Mouse (Mus musculus) neutrophil, adult 83 days (primary cell): ENCODE results near the gene Art4. TPM values are rescaled to one million over a fixed set of nuclear protein-coding genes. Genes with fewer than 3 reads are reported as not detected.

Source experiments
- total RNA-seq, 2 experiments: library from RNA; stranded (reverse); gene quantifications; one replicate each; pipeline ENCODE4 v1.2.4; 2023

The Art4 gene
- 1 to 10 TPM; 1.5 to 1.8 TPM for total RNA-seq

DNA sequence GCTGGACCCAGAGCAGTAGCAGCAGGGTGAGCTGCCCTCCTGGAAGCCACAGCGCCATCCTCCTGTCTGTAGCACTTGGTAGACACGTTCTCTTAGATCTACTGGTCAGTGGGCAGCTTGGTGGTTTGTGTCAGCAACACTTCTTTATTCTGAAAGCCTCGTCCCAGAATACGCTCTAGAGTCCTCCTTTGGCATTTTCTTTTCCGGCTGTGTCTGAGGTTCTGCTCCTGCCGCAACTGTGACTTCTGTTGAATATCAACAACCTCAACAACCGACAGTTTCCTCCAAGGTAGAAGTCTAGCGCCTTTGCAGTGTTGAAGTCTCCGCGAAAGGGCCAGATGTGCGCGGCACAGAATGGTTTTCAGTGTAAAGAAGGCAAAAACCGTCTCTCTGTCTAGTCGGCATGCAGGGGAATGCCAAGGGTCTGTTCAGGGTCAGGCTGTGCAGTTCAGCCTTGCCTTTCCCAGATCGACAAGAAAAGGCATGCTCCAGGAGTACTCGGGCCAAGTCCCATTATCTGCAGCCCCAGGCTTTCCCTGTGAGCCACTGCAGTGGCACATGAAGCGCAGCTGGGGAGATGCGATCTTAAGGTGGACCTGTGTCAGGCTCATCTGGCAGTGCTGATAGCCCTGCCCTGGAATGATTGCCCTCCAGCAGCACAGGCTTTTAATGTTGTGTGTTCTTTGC lies at the start of gene Art4:
Art4 (minus strand) TSS at position 548 of the 687 bp plus-strand sequence.

DNA sequence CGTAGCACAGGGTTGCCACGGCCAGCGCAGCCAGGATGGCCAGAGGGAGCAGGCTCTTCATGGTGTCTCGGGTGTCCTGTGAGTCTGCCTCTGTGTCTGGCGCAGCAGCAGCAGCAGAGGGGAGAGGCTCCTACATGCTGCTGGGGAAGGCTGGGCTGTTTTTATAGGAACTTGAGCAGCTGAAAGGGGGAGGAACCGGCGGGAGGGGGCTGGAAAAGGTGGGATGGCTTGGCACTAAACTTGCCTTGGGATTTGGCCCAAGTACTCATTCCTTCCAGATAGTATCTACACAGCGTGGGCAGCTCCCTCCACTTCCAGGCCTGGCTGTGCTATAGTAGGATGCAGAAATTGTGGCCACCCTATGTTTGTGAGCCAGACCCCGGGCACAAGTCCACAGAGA lies 18.1 kb upstream of the Art4 start, which contains the start of gene Mgp:
Mgp (minus strand) TSS at position 154 of the 400 bp plus-strand sequence.

DNA sequence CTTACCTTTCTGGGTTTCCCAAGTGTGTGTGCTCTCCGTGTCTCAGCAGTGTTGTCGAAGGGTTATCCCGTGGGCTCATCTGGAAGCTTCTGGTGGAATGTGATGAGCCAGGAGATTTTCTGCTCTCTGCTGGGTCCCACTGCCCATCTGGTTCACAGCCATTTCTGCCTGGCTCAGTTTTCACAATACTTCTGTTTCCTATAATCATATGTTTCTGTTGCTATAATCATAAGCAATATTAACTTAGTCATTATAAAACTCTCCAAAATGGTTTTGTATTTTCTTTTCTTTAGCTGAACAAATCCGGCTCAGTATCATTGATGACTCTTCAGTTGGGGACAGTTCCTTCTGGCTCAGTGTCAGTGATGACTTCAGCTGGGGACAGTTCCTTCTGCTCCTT lies 22.2 kb downstream of the Art4 start, which contains the start of gene Smco3:
Smco3 (minus strand) TSS at position 101 of the 400 bp plus-strand sequence.

DNA sequence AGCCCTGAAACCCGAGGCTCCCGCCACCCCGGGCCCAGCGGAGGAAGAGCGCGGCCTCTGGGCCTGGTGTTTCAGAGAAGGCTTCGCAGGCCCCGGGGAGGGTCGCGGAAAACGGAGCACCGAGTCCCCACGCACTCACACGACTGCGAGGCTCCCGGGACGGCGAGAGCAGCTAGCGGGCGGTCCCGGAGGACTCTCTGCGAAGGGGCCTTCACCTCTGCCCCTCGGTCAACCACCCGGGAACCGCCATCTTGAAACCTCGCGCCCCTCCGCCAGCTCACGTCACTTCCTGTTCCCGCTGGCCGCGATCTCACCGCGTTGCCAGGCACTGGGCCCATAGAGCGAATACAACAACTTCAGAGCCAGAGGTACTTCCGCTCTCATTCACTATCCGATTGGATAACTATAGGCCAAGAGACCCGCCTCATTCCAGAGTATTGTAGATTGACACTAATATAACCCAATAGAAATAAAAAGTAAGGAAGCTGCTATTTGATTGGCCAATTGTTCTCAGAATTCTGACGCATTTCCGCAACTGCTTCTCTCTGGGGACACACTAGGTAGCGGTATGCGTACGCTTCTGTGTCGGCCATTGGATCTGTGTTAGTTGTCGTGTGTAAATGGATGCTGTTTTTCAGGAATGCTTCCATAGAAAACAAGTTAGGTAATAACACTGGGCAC lies 29.5 kb downstream of the Art4 start, which contains the start of gene Wbp11:
Wbp11 (minus strand) TSS at position 353 of the 681 bp plus-strand sequence.

DNA sequence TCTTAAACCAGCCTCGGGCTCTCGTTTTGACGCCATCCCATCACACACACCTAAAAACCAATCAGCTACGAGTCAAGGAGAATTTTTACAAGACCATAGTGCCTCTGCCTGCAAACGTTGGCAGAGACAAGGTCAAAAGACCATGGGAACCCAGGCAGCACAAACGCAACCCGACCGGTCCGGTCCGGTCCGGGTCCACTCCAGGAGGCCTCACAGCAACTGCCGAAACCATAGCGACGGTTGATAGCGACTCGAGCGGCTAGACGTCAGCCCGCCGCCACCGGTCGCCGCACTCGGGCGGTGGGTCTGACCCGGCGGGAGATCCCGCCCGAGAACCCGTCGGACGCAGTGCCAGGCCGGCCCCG lies 30.0 kb downstream of the Art4 start, which contains the start of gene BC049715:
BC049715 (plus strand) TSS at position 111 of the 365 bp plus-strand sequence.

DNA sequence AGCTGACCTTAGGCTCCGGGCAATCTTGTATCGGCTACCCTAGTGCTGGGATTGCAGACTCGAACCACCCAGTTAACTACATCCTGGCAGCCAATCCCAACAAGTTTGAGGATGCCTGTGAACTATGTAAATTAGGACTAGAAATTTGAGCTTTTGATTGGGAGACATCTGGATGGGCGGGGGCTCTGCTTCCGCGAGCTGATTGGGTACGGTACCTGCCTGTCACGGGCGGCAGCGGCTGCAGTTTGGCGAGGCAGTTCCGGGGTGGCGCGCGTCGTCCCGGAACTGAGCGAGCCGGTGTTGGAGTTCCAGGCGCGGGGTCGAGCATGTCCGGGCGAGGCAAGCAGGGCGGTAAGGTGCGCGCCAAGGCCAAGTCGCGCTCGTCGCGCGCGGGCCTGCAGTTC lies 49.5 kb downstream of the Art4 start, which contains the start of gene H2afj:
H2afj (plus strand) TSS at position 231 of the 404 bp plus-strand sequence.

DNA sequence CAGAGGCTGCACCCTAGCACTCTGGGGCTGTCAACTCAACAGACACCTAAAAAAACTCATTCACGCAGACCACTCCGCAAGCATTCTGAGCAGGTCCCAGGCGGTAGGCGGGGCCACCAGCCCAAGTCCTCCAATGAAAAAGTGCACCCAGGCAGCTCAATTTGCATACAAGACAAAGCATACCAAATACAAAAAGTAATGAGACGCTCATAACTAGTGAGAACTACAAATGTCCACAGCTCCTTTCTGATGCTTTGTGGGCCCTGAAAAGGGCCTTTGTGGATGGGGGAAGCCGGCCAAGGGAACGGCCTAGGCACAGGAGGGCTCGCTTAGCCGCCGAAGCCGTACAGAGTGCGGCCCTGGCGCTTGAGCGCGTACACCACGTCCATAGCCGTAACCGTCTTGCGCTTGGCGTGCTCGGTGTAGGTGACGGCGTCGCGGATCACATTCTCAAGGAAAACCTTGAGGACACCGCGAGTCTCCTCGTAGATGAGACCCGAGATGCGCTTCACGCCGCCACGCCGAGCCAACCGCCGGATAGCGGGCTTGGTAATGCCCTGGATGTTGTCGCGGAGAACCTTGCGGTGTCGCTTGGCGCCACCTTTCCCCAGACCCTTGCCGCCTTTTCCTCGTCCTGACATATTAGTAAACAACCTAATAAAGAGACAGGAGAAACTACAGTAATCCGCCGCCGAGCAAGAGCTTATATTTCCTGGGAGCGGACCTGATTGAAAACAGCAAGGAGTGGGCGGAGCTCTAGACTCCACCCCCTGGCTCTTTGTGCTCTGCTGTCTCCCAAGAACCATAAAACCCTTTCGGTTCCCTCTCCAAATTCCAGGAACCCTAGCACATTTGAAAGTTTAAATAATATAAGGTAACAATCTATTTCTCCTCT lies 53.5 kb downstream of the Art4 start, which contains the start of gene Hist4h4:
Hist4h4 (minus strand) TSS at position 677 of the 895 bp plus-strand sequence.

Other genes starting within 250 kb of the Art4 start
- 100 to 1,000 TPM; 628 to 643 TPM for gene Plbd1, start 195.8 kb downstream of the Art4 start, total RNA-seq
- gene Gucy2c, start 76.0 kb downstream of the Art4 start, total RNA-seq, result under 1 TPM; 0.24 to 0.40 TPM
- 10 to 100 TPM; 72.3 to 86.9 TPM for gene Hist4h4, start 53.3 kb downstream of the Art4 start, total RNA-seq
- 10 to 100 TPM; 86.4 to 87.8 TPM for gene H2afj, start 49.5 kb downstream of the Art4 start, total RNA-seq
- 1 to 10 TPM; 5.5 to 7.8 TPM for gene BC049715, start 30.1 kb downstream of the Art4 start, total RNA-seq
- 100 to 1,000 TPM in 1 of 2 experiments, 10 to 100 TPM in 1; 87.7 to 106 TPM for gene Wbp11, start 29.5 kb downstream of the Art4 start, total RNA-seq
- not detected for gene Smco3, start 22.3 kb downstream of the Art4 start, total RNA-seq
- not detected for gene Mgp, start 18.1 kb upstream of the Art4 start, total RNA-seq
- 1 to 10 TPM; 4.1 to 6.2 TPM for gene Erp27, start 64.4 kb upstream of the Art4 start, total RNA-seq
- gene Pde6h, start 66.1 kb upstream of the Art4 start, total RNA-seq, result under 1 TPM in 1 of 2 experiments, not detected in 1; 0.07 TPM
- 1,000 to 10,000 TPM; 2,126 to 2,140 TPM for gene Arhgdib, start 84.2 kb upstream of the Art4 start, total RNA-seq